Mouse (Mus musculus) Patski (cell line): ENCODE measurements around the gene Pcsk2. TPM values are rescaled to one million over a fixed set of nuclear protein-coding genes. Genes with fewer than 3 reads are reported as not detected.

Experiments
- ATAC-seq: fragments of 100-300 bp; one replicate; pipeline ENCODE4 v1.8.0; 2021
- CTCF ChIA-PET: fragments of 350-600 bp; sonication (Branson Sonifier 250); formaldehyde crosslinking; loops from one replicate; lab custom pipeline; 2022; ENCODE audit warnings: inconsistent platforms; lab: Charles Lee
- POLR2A ChIA-PET: fragments of 350-600 bp; sonication (Branson Sonifier 250); formaldehyde crosslinking; loops from one replicate; lab custom pipeline; 2022; ENCODE audit warnings: antibody characterized with exemption, inconsistent platforms; lab: Charles Lee
- DNase-seq: peaks from one replicate; pipeline ENCODE4 v3.0.0-alpha.2; 2011; ENCODE audit warnings: low read depth, low spot score
- H3K27me3 ChIP-seq: fragments of 371-371 bp; one replicate; pipeline ENCODE4 v1.5.1; 2021
- CTCF ChIP-seq: fragments of 100-300 bp; IDR thresholded peaks from one replicate; pipeline ENCODE4 v1.5.1; 2021
- in situ Hi-C: fragments of 300-500 bp; cut with MboI; formaldehyde crosslinking; loops from 3 replicates; pipeline ENCODE4 v1.11.1; 2018; ENCODE audit warnings: low pct_unique_long_range_greater_than_20kb, mixed read lengths
- polyA plus RNA-seq: library from polyadenylated mRNA; unstranded; gene quantifications from one replicate; pipeline ENCODE4 v1.2.3, GENCODE M21; 2021

Pcsk2 gene
- polyA plus RNA-seq, 1 experiment from 2014 or later, result not detected

DNA sequence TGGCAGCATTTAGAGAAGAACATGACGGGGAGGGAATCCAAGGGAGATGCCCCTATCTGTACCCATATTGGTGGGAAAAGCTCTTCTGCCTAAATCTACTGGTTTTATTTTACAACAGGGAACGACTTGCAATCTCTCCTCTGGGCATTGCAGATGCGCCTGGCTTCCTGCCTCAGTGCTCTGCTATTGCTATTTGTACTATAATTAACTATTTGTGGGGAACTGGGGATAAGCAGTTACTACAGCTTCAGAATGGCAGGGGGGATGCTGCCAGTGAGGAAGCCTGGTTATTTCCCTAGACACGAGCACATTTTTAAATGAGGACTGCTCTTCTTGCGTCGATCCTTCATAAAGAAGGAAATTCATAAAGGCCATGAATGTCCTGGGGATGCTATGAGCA lies 39.4 kb downstream of the Pcsk2 start:
- ChIA-PET POLR2A (no interaction called here), CTCF (no interaction called here)
- no peak for TF ChIP-seq CTCF
- no peaks in the 10 kb centered on the region for H3K27me3 ChIP-seq
- ATAC-seq, result no peak
- no peak for DNase-seq
- in situ Hi-C loops, result no loop called here

DNA sequence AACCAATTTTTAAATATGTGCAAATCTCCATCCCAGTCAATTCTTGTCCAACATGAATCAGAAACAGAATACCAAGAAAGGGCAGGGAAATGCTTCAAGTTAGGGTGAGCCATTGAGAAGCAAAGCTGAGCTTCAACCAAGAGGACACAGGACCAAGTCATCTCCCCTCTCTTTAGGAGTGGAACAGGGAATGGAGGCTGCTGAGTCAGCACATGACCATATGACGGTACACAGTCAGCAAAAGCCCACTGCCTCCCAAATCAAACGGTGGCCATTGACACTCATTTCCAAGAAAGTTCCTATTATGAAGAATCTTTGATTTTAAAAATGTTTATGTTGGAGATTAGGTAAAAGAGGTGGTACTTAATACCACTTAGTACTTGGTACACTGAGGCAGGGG lies 44.4 kb downstream of the Pcsk2 start:
- ATAC-seq (no peak), DNase-seq (no peak)
- POLR2A ChIA-PET, result no interaction called here
- in situ Hi-C loops, result no loop called here
- H3K27me3 ChIP-seq, result no peaks in the 10 kb centered on the region
- CTCF ChIA-PET, result no interaction called here
- TF ChIP-seq CTCF, result no peak

DNA sequence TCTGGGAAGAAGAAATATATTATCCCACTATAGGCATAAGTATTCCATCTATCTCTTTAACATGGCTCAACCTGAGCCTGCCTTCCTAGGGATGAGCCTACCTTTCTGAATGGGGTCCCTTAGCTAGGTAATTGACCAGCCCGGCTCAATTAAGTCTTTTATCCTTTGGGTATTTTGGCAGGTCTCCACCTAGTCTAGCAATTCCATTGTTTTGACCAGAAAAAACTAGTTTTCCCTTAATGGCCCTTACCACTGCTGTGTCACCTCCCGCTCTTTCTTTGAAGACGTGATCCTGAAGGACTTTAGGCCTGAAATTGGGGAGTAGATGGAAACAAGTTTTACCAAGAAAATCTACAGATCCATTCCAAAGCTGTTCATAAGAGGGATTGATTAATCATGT lies 57.1 kb downstream of the Pcsk2 start:
- DNase-seq, result no peak
- in situ Hi-C loops, result no loop called here
- CTCF ChIA-PET, result no interaction called here
- no peak for TF ChIP-seq CTCF
- POLR2A ChIA-PET, result no interaction called here
- H3K27me3 ChIP-seq, result no peaks in the 10 kb centered on the region
- no peak for ATAC-seq

DNA sequence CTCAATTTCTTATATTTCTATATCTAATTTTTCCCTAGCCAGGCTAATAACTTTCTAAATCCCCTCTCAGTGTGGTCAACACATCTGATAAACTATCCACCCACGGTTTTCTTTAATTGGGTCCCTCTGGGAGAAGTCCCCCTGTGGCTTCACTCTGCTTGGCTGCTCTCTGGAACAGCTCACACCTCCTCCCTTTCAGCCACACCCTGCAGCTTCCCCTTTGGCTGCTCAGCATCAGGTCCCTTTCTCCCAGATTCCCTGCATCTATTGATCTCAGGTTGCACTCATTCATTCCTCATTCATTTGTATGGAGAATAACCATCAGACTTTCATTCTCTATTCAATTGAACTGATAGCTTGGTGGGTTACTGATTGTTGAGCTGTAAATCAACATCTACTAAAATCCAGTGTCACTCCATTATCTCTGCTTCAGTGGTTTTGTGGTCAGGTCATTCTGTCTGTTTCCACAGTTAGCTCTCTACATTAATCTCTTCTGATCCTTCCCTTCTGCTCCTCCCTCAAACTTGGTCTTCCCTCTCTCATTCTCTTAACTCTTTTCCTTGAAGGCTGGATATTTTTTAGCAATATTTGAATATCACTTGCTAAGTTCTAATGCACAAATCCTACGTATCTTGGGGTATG lies 58.0 kb downstream of the Pcsk2 start:
- DNase-seq, result no peak
- ChIA-PET CTCF (no interaction called here), POLR2A (no interaction called here)
- no peaks in the 10 kb centered on the region for H3K27me3 ChIP-seq
- in situ Hi-C loops, result no loop called here
- TF ChIP-seq CTCF, result no peak
- no peak for ATAC-seq

DNA sequence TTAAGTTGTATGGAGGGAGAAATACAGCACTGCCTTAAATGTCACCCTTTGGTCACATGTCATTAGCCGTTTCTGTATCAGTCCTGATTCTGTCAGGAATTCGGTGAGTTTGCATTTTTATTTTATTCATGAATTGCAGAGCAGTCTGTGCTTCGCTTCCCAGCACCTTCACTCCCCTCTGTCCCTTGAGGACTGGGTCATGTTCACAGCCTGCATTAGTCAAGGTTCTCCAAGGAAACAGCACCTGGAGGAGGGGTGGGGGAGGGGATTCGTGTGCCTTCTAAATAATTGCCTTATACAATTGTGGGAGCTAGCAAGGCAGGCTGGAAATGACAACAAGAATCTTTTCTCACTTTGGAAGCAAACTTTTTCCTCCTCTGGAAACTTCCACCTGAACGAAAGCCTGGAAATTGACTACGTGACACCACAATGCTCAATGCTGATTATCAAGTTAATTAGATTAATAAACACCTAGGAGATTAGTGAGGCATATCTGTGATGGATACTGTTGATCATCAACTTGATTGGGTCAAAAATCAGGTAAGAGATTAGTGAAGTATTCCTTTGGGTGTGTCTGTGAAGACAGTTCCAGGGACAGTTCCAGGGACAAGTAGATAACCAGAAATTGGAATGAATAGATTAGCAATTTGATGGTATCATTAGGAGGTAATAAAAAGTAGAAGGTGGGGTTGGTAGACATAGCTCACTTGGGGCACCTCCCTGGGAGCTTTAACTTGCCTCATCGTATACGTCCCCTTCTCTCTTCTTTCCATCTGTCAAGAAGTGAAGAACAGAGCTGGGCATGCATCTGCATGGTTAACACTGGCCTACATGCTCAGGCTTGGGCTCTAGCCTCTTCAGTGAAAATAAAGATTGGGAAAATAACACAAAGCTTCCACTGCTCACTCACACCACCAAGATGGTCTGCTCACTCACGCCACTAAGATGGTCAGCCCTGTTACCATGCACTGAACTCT lies 64.7 kb downstream of the Pcsk2 start:
- in situ Hi-C loops, result no loop called here
- ChIA-PET CTCF (no interaction called here), POLR2A (no interaction called here)
- ATAC-seq (no peak), DNase-seq (no peak)
- TF ChIP-seq CTCF, result no peak
- no peaks in the 10 kb centered on the region for H3K27me3 ChIP-seq

DNA sequence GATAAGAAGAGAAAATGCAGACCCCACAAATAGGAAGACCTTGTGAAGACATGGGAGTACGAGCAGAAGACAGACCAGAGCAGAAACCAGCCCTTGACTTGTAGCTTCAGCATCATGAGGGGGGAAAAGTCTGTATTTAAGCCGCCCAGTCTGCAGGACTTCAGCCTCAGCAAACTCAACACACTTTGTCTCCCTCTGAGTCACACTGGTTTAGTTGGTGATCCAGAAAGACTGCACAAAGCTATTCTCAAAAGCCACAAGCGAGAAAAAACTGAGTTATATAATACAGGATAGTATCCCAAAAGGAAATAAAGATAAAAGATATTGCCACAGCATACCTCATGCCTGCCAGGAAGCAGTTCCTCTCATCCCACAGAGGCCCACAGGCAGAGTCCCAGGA lies 67.5 kb downstream of the Pcsk2 start:
- in situ Hi-C loops, result no loop called here
- peaks cover 8% of the 10 kb centered on the region for H3K27me3 ChIP-seq
- DNase-seq (no peak), ATAC-seq (no peak)
- ChIA-PET CTCF (no interaction called here), POLR2A (no interaction called here)
- no peak for TF ChIP-seq CTCF

DNA sequence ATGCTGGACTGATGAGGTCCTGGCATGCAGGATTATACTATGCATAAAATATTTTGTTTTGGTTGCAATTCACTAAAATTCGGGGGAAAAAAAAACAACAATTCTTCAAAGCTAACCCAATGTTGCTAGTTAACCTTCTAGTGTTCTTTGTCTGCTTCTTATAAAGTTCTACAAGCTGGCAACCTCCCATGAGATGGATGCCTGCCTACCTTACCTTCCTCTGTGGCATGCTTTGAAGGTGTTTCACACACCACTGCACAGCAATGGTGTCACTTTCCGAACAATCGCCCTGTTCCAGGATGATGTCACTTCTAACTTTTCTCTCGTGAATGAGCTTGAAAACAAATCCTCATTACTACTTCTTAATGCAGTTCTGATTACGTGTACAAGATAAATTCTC lies 68.8 kb downstream of the Pcsk2 start:
- DNase-seq, result no peak
- ChIA-PET CTCF (no interaction called here), POLR2A (no interaction called here)
- TF ChIP-seq CTCF, result no peak
- in situ Hi-C loops, result no loop called here
- H3K27me3 ChIP-seq, result peaks cover 8% of the 10 kb centered on the region
- ATAC-seq, result no peak

DNA sequence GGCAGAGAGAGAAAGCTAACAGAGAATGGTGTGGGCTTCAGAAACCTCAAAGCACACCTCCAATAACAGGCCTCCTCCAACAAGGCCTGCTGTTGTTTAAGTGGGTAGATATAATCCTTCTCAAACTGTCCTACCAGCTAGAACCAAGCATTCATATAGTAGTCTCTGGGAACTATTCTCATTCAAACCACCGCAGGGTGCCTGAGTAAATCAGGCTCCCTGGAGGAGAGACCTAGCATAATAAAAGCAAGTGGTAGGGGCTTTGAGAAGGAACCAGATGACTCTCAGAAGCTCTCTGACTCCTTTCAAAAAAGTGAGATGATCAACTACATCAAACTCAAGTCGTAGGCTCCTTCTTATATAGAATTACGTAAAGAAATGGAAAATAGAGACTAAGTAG lies 75.0 kb downstream of the Pcsk2 start:
- DNase-seq, result no peak
- ChIA-PET CTCF (interaction anchor here (1.4 kb wide), 1 partner anchor 9 kb away, joined by 4 read pairs; no protein-coding TSS in a partner anchor), POLR2A (no interaction called here)
- H3K27me3 ChIP-seq, result peaks cover 8% of the 10 kb centered on the region
- in situ Hi-C loops, result no loop called here
- TF ChIP-seq CTCF, result no peak
- no peak for ATAC-seq

DNA sequence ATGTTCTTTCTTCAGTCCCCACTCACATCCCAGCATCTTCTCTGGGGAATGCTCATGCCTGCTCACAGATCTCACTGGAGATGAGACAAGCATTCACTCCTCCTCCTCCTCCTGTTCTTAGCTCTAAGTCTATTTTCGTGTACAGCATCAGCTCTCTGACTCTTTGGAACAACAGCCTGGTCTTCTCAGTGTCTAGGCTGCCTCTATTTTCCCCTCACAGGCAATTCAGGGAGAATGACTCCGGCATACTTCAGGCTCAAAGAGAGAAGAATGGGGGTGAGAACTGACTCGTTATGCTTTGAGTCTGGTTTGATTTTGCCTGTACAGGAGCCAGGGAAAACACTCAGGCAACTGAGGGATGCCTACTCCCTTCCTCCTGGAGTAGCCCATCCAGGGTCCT lies 78.0 kb downstream of the Pcsk2 start:
- ATAC-seq (no peak), DNase-seq (no peak)
- no peaks in the 10 kb centered on the region for H3K27me3 ChIP-seq
- POLR2A ChIA-PET, result no interaction called here
- in situ Hi-C loops, result no loop called here
- no peak for TF ChIP-seq CTCF
- CTCF ChIA-PET, result interaction anchor here (1.8 kb wide), 1 partner anchor 11 kb away, joined by 4 read pairs; no protein-coding TSS in a partner anchor

DNA sequence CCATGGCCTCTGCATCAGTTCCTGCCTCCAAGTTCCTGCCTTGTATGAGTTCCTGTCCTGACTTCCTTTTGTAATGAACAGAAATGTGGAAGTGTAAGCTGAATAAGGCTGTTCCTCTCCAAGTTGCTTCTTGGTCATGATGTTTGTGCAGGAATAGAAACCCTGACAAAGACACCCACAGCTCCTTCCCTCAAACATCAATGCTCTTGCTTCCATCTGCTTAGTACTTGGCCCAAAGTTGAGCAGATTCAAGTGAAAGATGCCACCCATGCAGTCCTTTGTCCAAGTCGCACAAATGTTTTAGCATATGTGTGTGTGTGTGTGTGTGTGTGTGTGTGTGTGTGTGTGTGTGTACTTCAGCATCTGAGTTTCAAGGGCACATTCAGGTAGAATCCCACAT lies 97.3 kb downstream of the Pcsk2 start:
- CTCF ChIA-PET, result interaction anchor here (1.9 kb wide), 1 partner anchor 9 kb away, joined by 6 read pairs; no protein-coding TSS in a partner anchor
- in situ Hi-C loops, result no loop called here
- peaks cover 5% of the 10 kb centered on the region for H3K27me3 ChIP-seq
- TF ChIP-seq CTCF, result no peak
- POLR2A ChIA-PET, result no interaction called here
- DNase-seq (no peak), ATAC-seq (no peak)

DNA sequence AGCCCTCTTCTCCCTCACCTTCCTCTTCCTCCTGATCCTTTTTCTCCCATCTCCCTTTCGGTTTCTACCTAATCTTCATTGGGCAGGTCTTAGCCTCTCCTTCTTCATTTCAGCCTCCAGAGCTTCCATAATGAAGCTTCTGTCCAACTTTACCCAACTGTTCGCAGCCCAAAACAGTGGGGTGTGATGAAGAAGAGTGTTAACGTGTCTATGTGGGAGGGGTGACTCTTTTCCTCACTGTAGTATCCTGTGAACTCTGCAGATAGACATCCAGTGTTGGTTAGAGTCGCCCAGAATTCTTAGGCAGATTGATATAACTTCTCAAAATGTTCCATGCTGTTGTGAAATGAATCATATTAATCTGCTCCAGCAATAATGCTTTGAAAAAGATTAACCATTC lies 98.4 kb downstream of the Pcsk2 start:
- no peak for DNase-seq
- in situ Hi-C loops, result no loop called here
- H3K27me3 ChIP-seq, result peaks cover 11% of the 10 kb centered on the region
- ChIA-PET CTCF (no interaction called here), POLR2A (no interaction called here)
- no peak for ATAC-seq
- no peak for TF ChIP-seq CTCF
